Mouse (Mus musculus) C2C12 (cell line): ENCODE measurements around the gene Dnajc6.

Experiments used
- CTCF ChIP-seq: IDR thresholded peaks from one replicate; pipeline ENCODE4 v1.5.1; 2011; ENCODE audit not compliant: control insufficient read depth, insufficient read depth, insufficient read length
- MAX ChIP-seq: IDR thresholded peaks from one replicate; pipeline ENCODE4 v1.6.1; 2011; ENCODE audit warnings: mild to moderate bottlenecking, control low read depth

DNA sequence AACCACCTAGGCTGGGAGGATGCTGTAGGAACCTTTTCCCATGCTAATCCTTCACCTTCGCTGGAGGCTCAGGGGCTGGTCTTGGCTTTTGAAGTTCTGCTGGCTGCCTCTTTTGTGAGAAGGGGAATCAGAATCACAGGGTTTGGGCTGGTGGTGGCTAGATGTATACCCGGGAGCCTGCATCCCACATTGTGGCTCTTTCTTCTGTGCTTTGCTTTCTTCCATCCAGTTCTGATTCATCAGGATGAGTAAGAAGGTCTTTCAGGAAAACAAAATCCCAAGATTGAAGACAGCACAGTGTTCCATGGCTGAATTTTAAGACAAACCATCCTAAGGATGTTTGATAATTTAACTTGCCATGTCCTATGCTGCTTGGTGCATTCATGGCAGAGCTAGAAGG, 123.8 kb downstream of the Dnajc6 start:
- TF ChIP-seq CTCF (no peak), MAX (no peak)
